Mouse (Mus musculus): ENCODE results near the gene Atxn1l.

Gene Atxn1l

GRCm38 (mm10) chr8:109731012-109731411 lies 6.5 kb downstream of the Atxn1l start:
- DNase-seq (ENCODE audit: low spot score in 2 of 2), result no peak

- no peak for DNase-seq (ENCODE audit: low spot score in 2 of 2)
These were observed 12.4 kb downstream of the Atxn1l start for GRCm38 (mm10) chr8:109725106-109725505.

- no peak for DNase-seq (ENCODE audit: low spot score in 2 of 2)
These were observed 22.6 kb downstream of the Atxn1l start for GRCm38 (mm10) chr8:109714961-109715360.

GRCm38 (mm10) chr8:109712521-109712920 lies 25.0 kb downstream of the Atxn1l start:
- no peak for DNase-seq (ENCODE audit: low spot score in 2 of 2)

- DNase-seq (ENCODE audit: low spot score in 2 of 2), result no peak
These were observed 29.6 kb downstream of the Atxn1l start for GRCm38 (mm10) chr8:109707921-109708320.

GRCm38 (mm10) chr8:109706874-109707237 lies 30.7 kb downstream of the Atxn1l start:
- DNase-seq (ENCODE audit: low spot score in 2 of 2), result peak in 1 of 2 experiments; percentile 71

GRCm38 (mm10) chr8:109706076-109706873 lies 31.3 kb downstream of the Atxn1l start:
- DNase-seq (ENCODE audit: low spot score in 2 of 2), result no peak

GRCm38 (mm10) chr8:109705320-109706075 lies 32.0 kb downstream of the Atxn1l start, which contains the start of gene Zfp821:
Zfp821 (plus strand) TSS chr8:109705546.
- peak; percentile 87 to 96 for DNase-seq (ENCODE audit: low spot score in 2 of 2)

GRCm38 (mm10) chr8:109704565-109705319 lies 32.8 kb downstream of the Atxn1l start:
- DNase-seq (ENCODE audit: low spot score in 2 of 2), result no peak

GRCm38 (mm10) chr8:109698477-109698876 lies 39.1 kb downstream of the Atxn1l start:
- no peak for DNase-seq (ENCODE audit: low spot score in 2 of 2)

- no peak for DNase-seq (ENCODE audit: low spot score in 2 of 2)
These were observed 39.8 kb downstream of the Atxn1l start for GRCm38 (mm10) chr8:109697754-109698153.

- no peak for DNase-seq (ENCODE audit: low spot score in 2 of 2)
These were observed 43.4 kb downstream of the Atxn1l start for GRCm38 (mm10) chr8:109694154-109694553.

- peak; percentile 95 to 98 for DNase-seq (ENCODE audit: low spot score in 2 of 2)
These were observed 44.2 kb downstream of the Atxn1l start, which contains the start of gene Ist1 for GRCm38 (mm10) chr8:109693146-109693900. Ist1 (minus strand) TSS chr8:109693260.

GRCm38 (mm10) chr8:109692443-109693145 lies 44.9 kb downstream of the Atxn1l start:
- DNase-seq (ENCODE audit: low spot score in 2 of 2), result no peak

GRCm38 (mm10) chr8:109691769-109692168 lies 45.8 kb downstream of the Atxn1l start:
- DNase-seq (ENCODE audit: low spot score in 2 of 2), result no peak

GRCm38 (mm10) chr8:109687248-109687647 lies 50.3 kb downstream of the Atxn1l start:
- DNase-seq (ENCODE audit: low spot score in 2 of 2), result no peak

- DNase-seq (ENCODE audit: low spot score in 2 of 2), result no peak
These were observed 55.4 kb downstream of the Atxn1l start for GRCm38 (mm10) chr8:109682120-109682519.

GRCm38 (mm10) chr8:109681535-109681934 lies 56.0 kb downstream of the Atxn1l start:
- no peak for DNase-seq (ENCODE audit: low spot score in 2 of 2)

Measured in cerebellum, postnatal 4 days (tissue).